Mouse (Mus musculus) cortical plate, adult 2 months (tissue): Measurements from ENCODE around the gene Gcsam. TPM values are rescaled to one million over a fixed set of nuclear protein-coding genes. Genes with fewer than 3 reads are reported as not detected.
A peak's percentile ranks its signal among the peaks of the same experiment; 100 is the strongest.

ENCODE experiments used
- H3K27ac ChIP-seq: fragments of 200-500 bp; 2 replicates; pipeline ENCODE4 v1.5.1; 2012; ENCODE audit warnings: low read length, control low read depth, inconsistent platforms; ENCODE audit not compliant: insufficient read depth
- H3K4me1 ChIP-seq: fragments of 200-500 bp; 2 replicates; pipeline ENCODE4 v1.6.1; 2011; ENCODE audit warnings: low read length; ENCODE audit not compliant: control insufficient read depth, insufficient read depth
- H3K4me3 ChIP-seq: fragments of 200-500 bp; 2 replicates; pipeline ENCODE4 v1.5.1; 2011; ENCODE audit warnings: mild to moderate bottlenecking, low read length, control low read depth; ENCODE audit not compliant: insufficient read depth
- CTCF ChIP-seq: fragments of 200-500 bp; IDR thresholded peaks from 2 replicates; pipeline ENCODE4 v1.5.1; 2011; ENCODE audit warnings: mild to moderate bottlenecking, control low read depth, low read length; ENCODE audit not compliant: insufficient read depth; ENCODE audit errors: extremely low read depth
- POLR2A ChIP-seq: fragments of 200-500 bp; IDR thresholded peaks from 2 replicates; pipeline ENCODE4 v1.6.1; 2011; ENCODE audit warnings: mild to moderate bottlenecking, low read length, control low read depth; ENCODE audit not compliant: insufficient read depth; ENCODE audit errors: extremely low read depth
- polyA plus RNA-seq: library from polyadenylated mRNA; depleted of rRNA; stranded (reverse); fragments of >200 nt; gene quantifications from 2 replicates; pipeline ENCODE4 v1.2.3, GENCODE M21; 2012; rRNA removed

Gene Gcsam
- polyA plus RNA-seq, 1 experiment, result not detected

- TF ChIP-seq CTCF, result no peak
- no peak for TF ChIP-seq POLR2A
- no peak overlapping the region for H3K4me3 ChIP-seq
Observed at GRCm38 (mm10) chr16:45658248-45658647, 48.1 kb downstream of the Gcsam start.

GRCm38 (mm10) chr16:45659596-45659995, 49.4 kb downstream of the Gcsam start:
- Histone ChIP-seq H3K4me1 (peaks cover 3% of the 10 kb centered on the region; the same call in 1 of the 2 replicates), H3K27ac (peak overlapping the region; percentile 63; the same call in 1 of the 2 replicates), H3K4me3 (no peak overlapping the region)
- TF ChIP-seq POLR2A, result no peak
- no peak for TF ChIP-seq CTCF

More at GRCm38 (mm10) chr16:45658248-45658647, 48.1 kb downstream of the Gcsam start:
- Histone ChIP-seq H3K4me1 (peaks cover 3% of the 10 kb centered on the region; the same call in 1 of the 2 replicates), H3K27ac (no peak overlapping the region)

GRCm38 (mm10) chr16:45662381-45662780, 52.2 kb downstream of the Gcsam start:
- no peak overlapping the region for H3K27ac ChIP-seq
- peaks cover 3% of the 10 kb centered on the region; the same call in 1 of the 2 replicates for H3K4me1 ChIP-seq
- TF ChIP-seq POLR2A, result no peak
- no peak for TF ChIP-seq CTCF
- no peak overlapping the region for H3K4me3 ChIP-seq

GRCm38 (mm10) chr16:45666136-45666535, 56.0 kb downstream of the Gcsam start:
- H3K4me3 ChIP-seq, result no peak overlapping the region
- H3K4me1 ChIP-seq, result no peaks in the 10 kb centered on the region; the same call in 1 of the 2 replicates
- no peak for TF ChIP-seq CTCF
- TF ChIP-seq POLR2A, result no peak
- no peak overlapping the region for H3K27ac ChIP-seq

- H3K27ac ChIP-seq, result no peak overlapping the region
Observed at GRCm38 (mm10) chr16:45668178-45668577, 58.0 kb downstream of the Gcsam start.

GRCm38 (mm10) chr16:45670005-45670404, 59.8 kb downstream of the Gcsam start:
- Histone ChIP-seq H3K4me1 (no peaks in the 10 kb centered on the region; the same call in 1 of the 2 replicates), H3K4me3 (no peak overlapping the region), H3K27ac (no peak overlapping the region)
- TF ChIP-seq POLR2A (no peak), CTCF (no peak)

More at GRCm38 (mm10) chr16:45668178-45668577, 58.0 kb downstream of the Gcsam start:
- no peak overlapping the region for H3K4me3 ChIP-seq
- no peak for TF ChIP-seq POLR2A
- TF ChIP-seq CTCF, result no peak
- no peaks in the 10 kb centered on the region; the same call in 1 of the 2 replicates for H3K4me1 ChIP-seq

Other genes starting within 250 kb of the Gcsam start
- gene Cd200, start 201.3 kb upstream of the Gcsam start, polyA plus RNA-seq, result 101 and 102 TPM in 2 replicates
- 0.40 and 0.59 TPM in 2 replicates for gene Gm609, start 117.4 kb upstream of the Gcsam start, polyA plus RNA-seq
- gene Gm17783, start 78.3 kb upstream of the Gcsam start, polyA plus RNA-seq, result not detected in 2 replicates
- not detected in 2 replicates for gene Slc9c1, start 75.1 kb upstream of the Gcsam start, polyA plus RNA-seq
- 0.45 and 0.52 TPM in 2 replicates for gene BC016579, start 43.7 kb downstream of the Gcsam start, polyA plus RNA-seq
- 4.4 TPM in 2 replicates for gene Tmprss7, start 83.3 kb downstream of the Gcsam start, polyA plus RNA-seq
- gene Tagln3, start 114.2 kb downstream of the Gcsam start, polyA plus RNA-seq, result 615 and 624 TPM in 2 replicates
- 24.0 and 24.1 TPM in 2 replicates for gene Abhd10, start 132.6 kb downstream of the Gcsam start, polyA plus RNA-seq